Mouse (Mus musculus): ENCODE measurements around the gene 6820408C15Rik. TPM values are rescaled to one million over a fixed set of nuclear protein-coding genes. Genes with fewer than 3 reads are reported as not detected.

Gene 6820408C15Rik
- total and polyA plus RNA-seq, 2 experiments from 2014 or later = 0.15 to 5.6 TPM

GRCm38 (mm10) chr2:152446642-152447041, 31.3 kb downstream of the 6820408C15Rik start:
- ATAC-seq (ENCODE audit: insufficient read depth, low read depth) = no peak
- no peaks in the 10 kb centered on the region for H3K36me3 ChIP-seq (replicated peaks; ENCODE audit: control insufficient read depth, insufficient read depth, low read length)
- H3K27me3 ChIP-seq (ENCODE audit: control insufficient read depth, insufficient read depth, low read length) = no peaks in the 10 kb centered on the region
- H3K4me3 ChIP-seq (ENCODE audit: low read depth, low read length) = no peak overlapping the region
- H3K27ac ChIP-seq (ENCODE audit: low read depth) = no peak overlapping the region
- H3K4me1 ChIP-seq (ENCODE audit: control insufficient read depth, insufficient read depth) = peaks cover 7% of the 10 kb centered on the region; the same call in 1 of the 2 replicates
- no peaks in the 10 kb centered on the region for H3K9me3 ChIP-seq (replicated peaks; ENCODE audit: control insufficient read depth, low read length)
- TF ChIP-seq EP300 (IDR thresholded peaks at IDR 0.05; ENCODE audit: low read depth) (no peak), CTCF (IDR thresholded peaks at IDR 0.05; ENCODE audit: low read depth) (no peak)
- 45% methylated on average over 2 of the region's 2 CpGs for WGBS
- DNase-seq (ENCODE audit: low spot score) = no peak
- H3K9ac ChIP-seq (replicated peaks; ENCODE audit: low read depth, low read length) = no peak overlapping the region
- H3K4me2 ChIP-seq (ENCODE audit: low read depth, low read length) = no peak overlapping the region

GRCm38 (mm10) chr2:152447461-152447860, 32.1 kb downstream of the 6820408C15Rik start:
- H3K4me2 ChIP-seq (ENCODE audit: low read depth, low read length) = no peak overlapping the region
- H3K9ac ChIP-seq (replicated peaks; ENCODE audit: low read depth, low read length) = no peak overlapping the region
- H3K36me3 ChIP-seq (replicated peaks; ENCODE audit: control insufficient read depth, insufficient read depth, low read length) = no peaks in the 10 kb centered on the region
- peaks cover 7% of the 10 kb centered on the region; the same call in 1 of the 2 replicates for H3K4me1 ChIP-seq (ENCODE audit: control insufficient read depth, insufficient read depth)
- TF ChIP-seq EP300 (IDR thresholded peaks at IDR 0.05; ENCODE audit: low read depth) = no peak
- TF ChIP-seq CTCF (IDR thresholded peaks at IDR 0.05; ENCODE audit: low read depth) = no peak
- 19% methylated on average over 5 of the region's 5 CpGs for WGBS
- DNase-seq (ENCODE audit: low spot score) (no peak), ATAC-seq (ENCODE audit: insufficient read depth, low read depth) (no peak)
- no peaks in the 10 kb centered on the region for H3K9me3 ChIP-seq (replicated peaks; ENCODE audit: control insufficient read depth, low read length)
- H3K4me3 ChIP-seq (ENCODE audit: low read depth, low read length) = no peak overlapping the region
- H3K27ac ChIP-seq (ENCODE audit: low read depth) = no peak overlapping the region
- no peaks in the 10 kb centered on the region for H3K27me3 ChIP-seq (ENCODE audit: control insufficient read depth, insufficient read depth, low read length)

- peak; percentile 23 for DNase-seq (ENCODE audit: low spot score)
- WGBS = under 1% methylated on average over 5 of the region's 5 CpGs
- Histone ChIP-seq H3K27ac (ENCODE audit: low read depth) (no peak overlapping the region), H3K4me1 (ENCODE audit: control insufficient read depth, insufficient read depth) (peaks cover 7% of the 10 kb centered on the region; the same call in 1 of the 2 replicates), H3K9ac (replicated peaks; ENCODE audit: low read depth, low read length) (no peak overlapping the region), H3K27me3 (ENCODE audit: control insufficient read depth, insufficient read depth, low read length) (no peaks in the 10 kb centered on the region), H3K36me3 (replicated peaks; ENCODE audit: control insufficient read depth, insufficient read depth, low read length) (no peaks in the 10 kb centered on the region), H3K4me2 (ENCODE audit: low read depth, low read length) (no peak overlapping the region), H3K9me3 (replicated peaks; ENCODE audit: control insufficient read depth, low read length) (no peaks in the 10 kb centered on the region), H3K4me3 (ENCODE audit: low read depth, low read length) (no peak overlapping the region)
- no peak for ATAC-seq (ENCODE audit: insufficient read depth, low read depth)
- peak; percentile 72 for TF ChIP-seq CTCF (IDR thresholded peaks at IDR 0.05; ENCODE audit: low read depth)
- no peak for TF ChIP-seq EP300 (IDR thresholded peaks at IDR 0.05; ENCODE audit: low read depth)
These were observed 34.9 kb downstream of the 6820408C15Rik start for GRCm38 (mm10) chr2:152450241-152450640.

GRCm38 (mm10) chr2:152452101-152452781, 36.9 kb downstream of the 6820408C15Rik start:
- DNase-seq (ENCODE audit: low spot score) (no peak), ATAC-seq (ENCODE audit: insufficient read depth, low read depth) (no peak)
- H3K27ac ChIP-seq (ENCODE audit: low read depth) = no peak overlapping the region
- no peak overlapping the region for H3K9ac ChIP-seq (replicated peaks; ENCODE audit: low read depth, low read length)
- H3K9me3 ChIP-seq (replicated peaks; ENCODE audit: control insufficient read depth, low read length) = no peaks in the 10 kb centered on the region
- H3K36me3 ChIP-seq (replicated peaks; ENCODE audit: control insufficient read depth, insufficient read depth, low read length) = no peaks in the 10 kb centered on the region
- no peak overlapping the region for H3K4me3 ChIP-seq (ENCODE audit: low read depth, low read length)
- no peaks in the 10 kb centered on the region for H3K27me3 ChIP-seq (ENCODE audit: control insufficient read depth, insufficient read depth, low read length)
- TF ChIP-seq CTCF (IDR thresholded peaks at IDR 0.05; ENCODE audit: low read depth) (no peak), EP300 (IDR thresholded peaks at IDR 0.05; ENCODE audit: low read depth) (no peak)
- no peak overlapping the region for H3K4me2 ChIP-seq (ENCODE audit: low read depth, low read length)
- H3K4me1 ChIP-seq (ENCODE audit: control insufficient read depth, insufficient read depth) = 0 out of 2 replicates have a peak, but pooled peaks cover under 1% of the 10 kb centered on the region
- WGBS = 78% methylated on average over 4 of the region's 4 CpGs

DNA sequence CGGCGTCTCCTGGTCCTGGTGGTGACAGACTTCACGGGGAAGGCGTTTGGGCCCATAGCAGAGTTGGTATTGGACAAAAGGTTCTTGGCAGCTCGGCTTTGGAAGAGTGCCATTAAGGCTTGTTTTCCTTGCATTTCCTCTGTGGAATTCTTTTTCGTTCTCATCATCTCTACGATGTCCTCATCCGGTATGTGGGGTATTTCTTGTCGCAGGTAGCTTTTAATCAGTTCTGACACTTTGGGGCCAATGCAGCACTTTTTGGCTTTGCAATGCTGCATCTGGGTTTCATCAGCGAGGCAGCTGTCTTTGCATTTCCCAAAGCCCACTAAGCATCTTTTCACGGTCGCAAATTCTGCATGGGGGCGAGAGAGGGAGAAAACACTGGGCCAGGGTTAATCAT, 43.9 kb downstream of the 6820408C15Rik start:
- Histone ChIP-seq H3K27ac (ENCODE audit: low read depth) (no peak overlapping the region), H3K9ac (replicated peaks; ENCODE audit: low read depth, low read length) (no peak overlapping the region), H3K36me3 (replicated peaks; ENCODE audit: control insufficient read depth, insufficient read depth, low read length) (no peaks in the 10 kb centered on the region), H3K27me3 (ENCODE audit: control insufficient read depth, insufficient read depth, low read length) (no peaks in the 10 kb centered on the region), H3K4me2 (ENCODE audit: low read depth, low read length) (no peak overlapping the region), H3K9me3 (replicated peaks; ENCODE audit: control insufficient read depth, low read length) (no peaks in the 10 kb centered on the region), H3K4me3 (ENCODE audit: low read depth, low read length) (no peak overlapping the region), H3K4me1 (ENCODE audit: control insufficient read depth, insufficient read depth) (no peaks in the 10 kb centered on the region)
- DNase-seq (ENCODE audit: low spot score) (no peak), ATAC-seq (ENCODE audit: insufficient read depth, low read depth) (no peak)
- 51% methylated on average over 13 of the region's 13 CpGs for WGBS
- TF ChIP-seq EP300 (IDR thresholded peaks at IDR 0.05; ENCODE audit: low read depth) = no peak
- TF ChIP-seq CTCF (IDR thresholded peaks at IDR 0.05; ENCODE audit: low read depth) = no peak
